23 mouse cellular contexts compared by ENCODE assay signal in genomic region chr11:95527307-95527706, GRCm38 (mm10). TPM values are rescaled to one million over a fixed set of nuclear protein-coding genes. Genes with fewer than 3 reads are reported as not detected.
A peak's percentile ranks its signal among the peaks of the same experiment; 100 is the strongest.
DNase-seq lines count a peak whose midpoint lies in the region; ATAC-seq and TF ChIP-seq lines count a peak whose summit lies in the region.
"Had no signal": no experiment of that assay in that cellular context is flagged by ENCODE, and none has a peak within 500 bp of the region (broad histone marks: within the 10 kb centered on the region; RNA-seq: fewer than 3 reads in every experiment).

No protein-coding gene starts in this region.

- ATAC-seq in forebrain, embryonic 13.5 days = no peak
- ATAC-seq in forebrain, embryonic 11.5 days (replicated peaks; ENCODE audit: low FRiP score) = no peak
- no peak for ATAC-seq in liver, postnatal 0 days
- ATAC-seq: activated CD4-positive, CD25-positive, alpha-beta regulatory T cell, adult 4 months; hindbrain, embryonic 16.5 days; inflammation-experienced regulatory T-cells, adult 6 months; Patski had no signal

- TF ChIP-seq POLR2A in brain, embryonic 14.5 days (IDR thresholded peaks at IDR 0.05; ENCODE audit: borderline replicate concordance, extremely low read depth, insufficient read depth, insufficient read length, poor library complexity, severe bottlenecking) = no peak

- H3K9me3 ChIP-seq in forebrain, embryonic 13.5 days (replicated peaks) = no peaks in the 10 kb centered on the region
- H3K9me3 ChIP-seq in forebrain, embryonic 11.5 days (ENCODE audit: control insufficient read depth, low read length) = no peaks in the 10 kb centered on the region
- H3K9me3 ChIP-seq in liver, postnatal 0 days (ENCODE audit: low read length) = no peaks in the 10 kb centered on the region
- H3K9me3 ChIP-seq: embryonic facial prominence, embryonic 13.5 days; heart, embryonic 10.5 days; hindbrain, embryonic 12.5 days had no signal

- H3K27me3 ChIP-seq in forebrain, embryonic 13.5 days = no peaks in the 10 kb centered on the region; the same call in 1 of the 2 replicates
- no peaks in the 10 kb centered on the region for H3K27me3 ChIP-seq in forebrain, embryonic 11.5 days (ENCODE audit: control insufficient read depth, insufficient read depth, low read length)
- H3K27me3 ChIP-seq in liver, postnatal 0 days (ENCODE audit: insufficient read depth, low read length) = peaks cover 3% of the 10 kb centered on the region; the same call in 1 of the 2 replicates
- H3K27me3 ChIP-seq: embryonic facial prominence, embryonic 13.5 days; hindbrain, embryonic 12.5 days had no signal

- no peak overlapping the region for H3K4me2 ChIP-seq in forebrain, embryonic 13.5 days
- no peak overlapping the region for H3K4me2 ChIP-seq in forebrain, embryonic 11.5 days (ENCODE audit: low read depth, low read length, severe bottlenecking)
- H3K4me2 ChIP-seq in liver, postnatal 0 days (ENCODE audit: low read depth, low read length) = no peak overlapping the region
- H3K4me2 ChIP-seq: embryonic facial prominence, embryonic 13.5 days; hindbrain, embryonic 12.5 days had no signal

- TF ChIP-seq CTCF in brain, embryonic 14.5 days (IDR thresholded peaks at IDR 0.05; ENCODE audit: borderline replicate concordance, extremely low read depth, insufficient read depth, insufficient read length) = no peak
- no peak for TF ChIP-seq CTCF in liver, postnatal 0 days (IDR thresholded peaks at IDR 0.05; ENCODE audit: low read depth)

- H3K4me3 ChIP-seq in forebrain, embryonic 13.5 days = no peak overlapping the region
- H3K4me3 ChIP-seq in forebrain, embryonic 11.5 days (ENCODE audit: low read depth, low read length) = no peak overlapping the region
- no peak overlapping the region for H3K4me3 ChIP-seq in liver, postnatal 0 days (ENCODE audit: low read depth, low read length)
- H3K4me3 ChIP-seq: embryonic facial prominence, embryonic 13.5 days; heart, embryonic 10.5 days; hindbrain, embryonic 12.5 days had no signal

- H3K9ac ChIP-seq in forebrain, embryonic 13.5 days = no peak overlapping the region
- H3K9ac ChIP-seq in forebrain, embryonic 11.5 days (ENCODE audit: low read length) = no peak overlapping the region
- no peak overlapping the region for H3K9ac ChIP-seq in liver, postnatal 0 days (replicated peaks)
- H3K9ac ChIP-seq: embryonic facial prominence, embryonic 13.5 days; hindbrain, embryonic 12.5 days had no signal

- WGBS in forebrain, embryonic 13.5 days = 82% methylated on average over 8 of the region's 8 CpGs
- WGBS in forebrain, embryonic 11.5 days = 90% methylated on average over 8 of the region's 8 CpGs
- WGBS in liver, postnatal 0 days (ENCODE audit: insufficient replicate concordance) = 67% methylated on average over 8 of the region's 8 CpGs

- TF ChIP-seq EP300 in liver, postnatal 0 days (IDR thresholded peaks at IDR 0.05; ENCODE audit: low read depth) = no peak

- H3K36me3 ChIP-seq in forebrain, embryonic 13.5 days (ENCODE audit: poor library complexity, severe bottlenecking) = no peaks in the 10 kb centered on the region
- no peaks in the 10 kb centered on the region for H3K36me3 ChIP-seq in forebrain, embryonic 11.5 days (ENCODE audit: control insufficient read depth, insufficient read depth, low read length)
- no peaks in the 10 kb centered on the region for H3K36me3 ChIP-seq in liver, postnatal 0 days (replicated peaks; ENCODE audit: insufficient read depth, low read length)
- H3K36me3 ChIP-seq: embryonic facial prominence, embryonic 13.5 days; heart, embryonic 10.5 days; hindbrain, embryonic 12.5 days had no signal

- peak overlapping the region; percentile 55; the same call in 1 of the 2 replicates for H3K27ac ChIP-seq in forebrain, embryonic 13.5 days
- no peak overlapping the region for H3K27ac ChIP-seq in forebrain, embryonic 11.5 days (ENCODE audit: low read depth, low read length)
- H3K27ac ChIP-seq in liver, postnatal 0 days (ENCODE audit: low read depth) = no peak overlapping the region
- H3K27ac ChIP-seq: embryonic facial prominence, embryonic 13.5 days; heart, embryonic 10.5 days; hindbrain, embryonic 12.5 days had no signal

- no peak for DNase-seq in forebrain, embryonic 11.5 days (ENCODE audit: low spot score)
- DNase-seq in layer of hippocampus, adult 18-20 months (ENCODE audit: low spot score in 2 of 2) = peak; percentile 33 to 84
- DNase-seq in layer of hippocampus, postnatal 36 days = no peak
- peak; percentile 85 for DNase-seq in brain, embryonic 14.5 days (ENCODE audit: low read depth)
- no peak for DNase-seq in liver, postnatal 0 days
- DNase-seq in B cell, adult 2 months = no peak
- DNase-seq: adrenal gland, adult 2 months; adrenal gland, postnatal 25 days; cerebellum, adult 11 months; cerebellum, adult 8-10 months; cerebellum, postnatal 36 days; gastrocnemius, postnatal 10 days; heart, adult 18-20 months; heart, postnatal 10 days; heart, postnatal 4 days had no signal

- no peaks in the 10 kb centered on the region for H3K4me1 ChIP-seq in forebrain, embryonic 13.5 days
- H3K4me1 ChIP-seq in forebrain, embryonic 11.5 days (replicated peaks; ENCODE audit: control insufficient read depth, insufficient read depth, low read length) = no peaks in the 10 kb centered on the region
- no peaks in the 10 kb centered on the region for H3K4me1 ChIP-seq in liver, postnatal 0 days (ENCODE audit: insufficient read depth)
- H3K4me1 ChIP-seq: heart, embryonic 10.5 days; hindbrain, embryonic 12.5 days had no signal

RNA-seq across cellular contexts. Expression of gene Nxph3, which starts 12.9 kb away (rescaled TPM):
- 1.8 and 2.2 TPM in 2 replicates for polyA plus RNA-seq in forebrain, embryonic 13.5 days (2015; fragmentation: Nextera tagmentation; extraction: Ambion mirVana)
- 0.25 and 0.28 TPM in 2 replicates for polyA plus RNA-seq in forebrain, embryonic 11.5 days (2014; fragmentation: Nextera tagmentation; extraction: Ambion mirVana)
- 10 to 100 TPM; 16.5 to 26.3 TPM for total RNA-seq in layer of hippocampus, adult 18-20 months (2021)
- 10 to 100 TPM; 15.3 to 17.2 TPM for total RNA-seq in layer of hippocampus, postnatal 36 days (2021)
- 9.2 and 15.6 TPM in 2 replicates for polyA plus RNA-seq in brain, embryonic 14.5 days (2012; rRNA removed)
- polyA plus RNA-seq in liver, postnatal 0 days (2015; fragmentation: Nextera tagmentation; extraction: Ambion mirVana) = not detected in 2 replicates
- polyA plus RNA-seq: activated CD4-positive, CD25-positive, alpha-beta regulatory T cell, adult 4 months; inflammation-experienced regulatory T-cells, adult 6 months had no signal

Comparison
In these comparisons a context has a peak if more than half of its experiments do, and no peak if none do; other contexts are left out.
1. DNase-seq: peak in layer of hippocampus, adult 18-20 months (2 of 2) and brain, embryonic 14.5 days (single experiment); none in forebrain, embryonic 11.5 days (single experiment), layer of hippocampus, postnatal 36 days (0 of 2), liver, postnatal 0 days (single experiment) and B cell, adult 2 months (0 of 2).